Mouse (Mus musculus) liver, embryonic 11.5 days (tissue): ENCODE measurements around the gene Kirrel3. TPM values are rescaled to one million over a fixed set of nuclear protein-coding genes. Genes with fewer than 3 reads are reported as not detected.

ENCODE experiments used
- ATAC-seq: fragments of 200-750 bp; cut with Nextera tagmentation; replicated peaks from 2 replicates; pipeline ENCODE4 v1.8.0; 2017; ENCODE audit warnings: moderate number of reproducible peaks, mild to moderate bottlenecking, moderate TSS enrichment, moderate library complexity; ENCODE audit not compliant: low FRiP score
- DNase-seq: peaks from one replicate; pipeline ENCODE4 v3.0.0-alpha.2; 2017; ENCODE audit warnings: low spot score
- H3K27ac ChIP-seq: fragments of 300-500 bp; sonication (generic); 2 replicates; pipeline ENCODE4 v1.5.1; 2014; ENCODE audit warnings: mild to moderate bottlenecking, low read depth, low read length, control low read depth
- H3K27me3 ChIP-seq: fragments of 300-500 bp; sonication (generic); replicated peaks from 2 replicates; pipeline ENCODE4 v1.6.1; 2014; ENCODE audit warnings: low read length, mixed read lengths; ENCODE audit not compliant: control insufficient read depth, insufficient read depth
- H3K36me3 ChIP-seq: fragments of 300-500 bp; sonication (generic); 2 replicates; pipeline ENCODE4 v1.6.1; 2014; ENCODE audit warnings: mild to moderate bottlenecking, low read length, moderate library complexity, mixed read lengths; ENCODE audit not compliant: control insufficient read depth, insufficient read depth
- H3K4me1 ChIP-seq: fragments of 300-500 bp; sonication (generic); replicated peaks from 2 replicates; pipeline ENCODE4 v1.6.1; 2014; ENCODE audit warnings: low read length, mixed read lengths; ENCODE audit not compliant: control insufficient read depth, insufficient read depth
- H3K4me2 ChIP-seq: fragments of 300-500 bp; sonication (generic); 2 replicates; pipeline ENCODE4 v1.6.1; 2014; ENCODE audit warnings: mild to moderate bottlenecking, control low read depth, moderate library complexity
- H3K4me3 ChIP-seq: fragments of 300-500 bp; sonication (generic); 2 replicates; pipeline ENCODE4 v1.5.1; 2014; ENCODE audit warnings: low read depth, low read length, control low read depth
- H3K9ac ChIP-seq: fragments of 300-500 bp; sonication (generic); 2 replicates; pipeline ENCODE4 v1.6.1; 2014; ENCODE audit warnings: low read depth, low read length, control low read depth
- H3K9me3 ChIP-seq: fragments of 300-500 bp; sonication (generic); 2 replicates; pipeline ENCODE4 v1.6.1; 2016; ENCODE audit warnings: low read length, inconsistent platforms, mixed read lengths; ENCODE audit not compliant: control insufficient read depth
- WGBS: fragments of 180-500 bp; shearing (Covaris S2); extraction: QIAGEN DNeasy Blood & Tissue Kit; methylation state at CpG from one replicate; pipeline ENCODE4 v1.1.7; 2014; 5-methylcytosine and 5-hydroxymethylcytosine counted together
- polyA plus RNA-seq: library from polyadenylated mRNA; unstranded; fragments of >200 nt; fragmentation: Nextera tagmentation; extraction: Ambion mirVana; gene quantifications from 2 replicates; pipeline ENCODE4 v1.2.1, GENCODE M21; 2014

Gene Kirrel3
- polyA plus RNA-seq, 1 experiment from 2014 or later = 0.77 TPM

- Histone ChIP-seq H3K4me3 (no peak overlapping the region), H3K27ac (no peak overlapping the region), H3K9ac (no peak overlapping the region), H3K9me3 (no peaks in the 10 kb centered on the region), H3K27me3 (no peaks in the 10 kb centered on the region), H3K4me1 (0 out of 2 replicates have a peak, but pooled peaks cover 13% of the 10 kb centered on the region), H3K36me3 (peaks cover 20% of the 10 kb centered on the region), H3K4me2 (no peak overlapping the region)
- WGBS = 85% methylated on average over 3 of the region's 3 CpGs
- no peak for DNase-seq
- ATAC-seq = no peak
Measured at GRCm38 (mm10) chr9:35049891-35050527, 564.3 kb downstream of the Kirrel3 start.

GRCm38 (mm10) chr9:35050701-35051454, 565.2 kb downstream of the Kirrel3 start:
- no peak overlapping the region for H3K4me2 ChIP-seq
- no peaks in the 10 kb centered on the region for H3K27me3 ChIP-seq
- H3K9me3 ChIP-seq = no peaks in the 10 kb centered on the region
- H3K36me3 ChIP-seq = peaks cover 20% of the 10 kb centered on the region
- H3K4me1 ChIP-seq = 0 out of 2 replicates have a peak, but pooled peaks cover 5% of the 10 kb centered on the region
- no peak for DNase-seq
- no peak for ATAC-seq
- H3K4me3 ChIP-seq = no peak overlapping the region
- H3K27ac ChIP-seq = no peak overlapping the region
- WGBS = 89% methylated on average over 6 of the region's 6 CpGs
- H3K9ac ChIP-seq = no peak overlapping the region

GRCm38 (mm10) chr9:35051666-35052065, 566.0 kb downstream of the Kirrel3 start:
- DNase-seq (no peak), ATAC-seq (no peak)
- Histone ChIP-seq H3K36me3 (peaks cover 20% of the 10 kb centered on the region), H3K4me1 (no peaks in the 10 kb centered on the region), H3K27me3 (no peaks in the 10 kb centered on the region), H3K4me2 (no peak overlapping the region), H3K4me3 (no peak overlapping the region), H3K9me3 (no peaks in the 10 kb centered on the region), H3K27ac (no peak overlapping the region), H3K9ac (no peak overlapping the region)
- WGBS = 89% methylated on average over 4 of the region's 4 CpGs

DNA sequence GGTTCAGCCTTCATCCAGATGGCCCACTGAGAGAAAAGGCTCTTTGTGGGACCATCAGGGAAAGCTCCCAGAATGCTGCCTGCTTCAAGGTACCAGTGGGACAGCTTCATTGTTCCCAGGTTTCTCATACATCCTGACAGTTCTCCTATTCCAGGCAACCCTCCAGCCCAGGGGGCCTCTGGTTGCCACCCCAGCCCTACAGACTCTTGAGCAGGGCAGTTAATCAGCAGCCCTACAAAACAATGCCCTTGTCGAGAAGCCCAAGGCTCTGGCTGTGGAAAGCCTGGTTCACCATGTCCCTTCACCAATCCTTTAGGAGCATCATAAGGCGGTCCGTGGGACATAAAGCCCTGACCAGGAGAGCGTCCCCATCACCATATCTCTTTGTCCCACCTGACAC, 567.0 kb downstream of the Kirrel3 start:
- 92% methylated on average over 4 of the region's 4 CpGs for WGBS
- Histone ChIP-seq H3K4me3 (no peak overlapping the region), H3K27ac (no peak overlapping the region), H3K36me3 (peaks cover 20% of the 10 kb centered on the region), H3K27me3 (no peaks in the 10 kb centered on the region), H3K4me2 (no peak overlapping the region), H3K9me3 (no peaks in the 10 kb centered on the region), H3K4me1 (no peaks in the 10 kb centered on the region), H3K9ac (no peak overlapping the region)
- ATAC-seq (no peak), DNase-seq (no peak)

DNA sequence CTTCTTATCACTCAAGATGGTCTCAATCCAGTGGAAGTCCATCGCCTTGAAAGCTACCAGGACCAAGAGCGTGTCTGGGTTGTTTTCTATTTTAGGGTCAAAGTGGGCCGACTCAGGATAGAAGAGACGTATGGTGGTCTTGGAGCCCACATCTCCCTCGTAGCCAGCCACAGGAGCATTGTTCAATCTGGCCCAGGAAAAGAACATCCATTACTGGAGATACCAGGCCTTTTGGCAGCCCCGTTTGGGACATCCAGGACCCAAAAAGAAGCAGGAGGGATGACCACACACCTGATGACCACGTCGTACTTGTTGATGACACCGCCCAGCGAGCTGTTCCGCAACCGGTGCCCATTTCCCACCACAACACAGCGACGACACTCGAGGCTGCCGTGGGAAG, 567.4 kb downstream of the Kirrel3 start:
- ATAC-seq (no peak), DNase-seq (no peak)
- no peaks in the 10 kb centered on the region for H3K4me1 ChIP-seq
- WGBS = 90% methylated on average over 16 of the region's 16 CpGs
- H3K36me3 ChIP-seq = peaks cover 20% of the 10 kb centered on the region
- no peak overlapping the region for H3K4me2 ChIP-seq
- H3K4me3 ChIP-seq = no peak overlapping the region
- H3K27me3 ChIP-seq = no peaks in the 10 kb centered on the region
- H3K9me3 ChIP-seq = no peaks in the 10 kb centered on the region
- no peak overlapping the region for H3K9ac ChIP-seq
- no peak overlapping the region for H3K27ac ChIP-seq

DNA sequence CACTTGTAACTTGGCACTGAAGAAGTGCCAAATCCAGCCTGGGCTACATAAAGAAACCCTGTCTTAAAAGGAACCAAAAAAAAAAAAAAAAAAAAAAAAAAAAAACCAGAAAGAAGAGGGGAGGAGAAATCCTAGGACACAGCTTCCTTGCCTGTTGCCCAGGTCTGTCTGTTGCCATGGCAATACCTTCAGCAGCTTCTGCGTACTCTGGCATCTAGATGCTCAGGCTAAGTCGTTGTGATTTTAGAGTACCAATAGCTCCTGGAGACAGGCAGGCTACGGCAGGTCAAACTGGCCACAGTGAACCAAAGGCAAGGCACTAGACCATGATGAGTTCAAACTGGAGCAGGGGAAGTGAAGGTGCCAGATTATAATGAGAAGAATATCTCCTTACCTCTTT, 568.0 kb downstream of the Kirrel3 start:
- no peak overlapping the region for H3K27ac ChIP-seq
- DNase-seq = no peak
- H3K9ac ChIP-seq = no peak overlapping the region
- H3K27me3 ChIP-seq = no peaks in the 10 kb centered on the region
- ATAC-seq = no peak
- H3K36me3 ChIP-seq = peaks cover 20% of the 10 kb centered on the region
- H3K4me3 ChIP-seq = no peak overlapping the region
- H3K4me2 ChIP-seq = no peak overlapping the region
- WGBS = 93% methylated on average over 3 of the region's 3 CpGs
- no peaks in the 10 kb centered on the region for H3K4me1 ChIP-seq
- H3K9me3 ChIP-seq = no peaks in the 10 kb centered on the region

DNA sequence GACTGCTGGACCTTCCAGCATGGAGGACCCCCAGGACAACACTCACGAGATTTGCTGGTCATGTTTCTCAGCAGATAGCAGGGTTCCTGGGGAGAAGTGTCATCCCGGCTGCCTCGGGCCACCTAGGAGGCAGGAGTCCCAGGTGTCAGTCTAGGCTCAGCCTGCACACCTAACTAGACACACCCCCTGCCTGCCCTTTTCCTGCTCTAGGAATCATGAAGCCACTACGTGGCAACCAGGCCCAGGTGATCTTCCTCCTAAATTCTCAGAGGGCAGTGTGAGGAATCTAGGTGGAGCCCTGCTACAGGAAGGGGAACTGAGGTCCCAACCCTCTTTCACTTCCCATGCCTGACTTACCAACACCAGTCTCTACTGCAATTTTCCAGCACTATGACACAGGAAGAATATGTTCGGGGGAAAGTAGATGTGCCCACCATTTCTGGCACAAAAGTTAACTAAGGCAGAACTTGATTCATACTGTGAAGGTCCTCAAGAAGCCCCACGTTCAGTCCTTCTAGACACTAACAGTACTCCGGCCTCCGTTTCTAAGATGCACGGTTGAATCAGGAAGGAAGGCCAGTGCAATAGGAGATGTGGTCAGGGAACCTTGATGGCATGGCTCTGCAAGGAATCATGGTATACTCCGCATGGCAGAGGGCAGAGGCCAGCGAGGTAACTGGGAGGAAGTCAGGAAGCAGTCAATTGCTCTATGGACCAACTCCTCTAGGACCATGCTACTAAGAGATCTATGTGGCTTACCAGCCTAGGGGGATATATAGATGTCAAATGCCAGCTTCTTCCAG, 570.0 kb downstream of the Kirrel3 start:
- no peak overlapping the region for H3K27ac ChIP-seq
- no peaks in the 10 kb centered on the region for H3K27me3 ChIP-seq
- DNase-seq (no peak), ATAC-seq (no peak)
- WGBS = 78% methylated on average over 11 of the region's 11 CpGs
- peaks cover 4% of the 10 kb centered on the region for H3K4me1 ChIP-seq
- H3K4me2 ChIP-seq = no peak overlapping the region
- no peaks in the 10 kb centered on the region for H3K9me3 ChIP-seq
- H3K36me3 ChIP-seq = peaks cover 17% of the 10 kb centered on the region
- H3K4me3 ChIP-seq = no peak overlapping the region
- no peak overlapping the region for H3K9ac ChIP-seq

GRCm38 (mm10) chr9:35056611-35057010, 570.9 kb downstream of the Kirrel3 start:
- no peak for DNase-seq
- no peak overlapping the region for H3K27ac ChIP-seq

More at GRCm38 (mm10) chr9:35056611-35057010, 570.9 kb downstream of the Kirrel3 start:
- Histone ChIP-seq H3K4me2 (no peak overlapping the region), H3K9ac (no peak overlapping the region), H3K27me3 (no peaks in the 10 kb centered on the region), H3K9me3 (no peaks in the 10 kb centered on the region), H3K4me1 (peaks cover 7% of the 10 kb centered on the region), H3K4me3 (no peak overlapping the region), H3K36me3 (peaks cover 15% of the 10 kb centered on the region)
- ATAC-seq = no peak
- 67% methylated on average over 3 of the region's 3 CpGs for WGBS
